Mouse (Mus musculus) right cerebral cortex, adult 18-20 months (tissue): Measurements from ENCODE around the gene Olfr481.

Source experiments
- DNase-seq: peaks from one replicate; pipeline ENCODE4 v3.0.0; 2022; ENCODE audit warnings: mixed read lengths

Gene Olfr481

GRCm38 (mm10) chr7:108079555-108079954, at the start of gene Olfr481:
TSS of gene Olfr481 (plus strand) at chr7:108079855.
- DNase-seq: no peak

GRCm38 (mm10) chr7:108033889-108034288, 45.8 kb upstream of the Olfr481 start, which contains the start of gene Olfr478:
TSS of gene Olfr478 (minus strand) at chr7:108033989.
- DNase-seq: no peak

- DNase-seq: no peak
These were observed 29.3 kb upstream of the Olfr481 start, which contains the start of gene Olfr479 for GRCm38 (mm10) chr7:108050393-108050792. TSS of gene Olfr479 (plus strand) at chr7:108050693.

GRCm38 (mm10) chr7:108067246-108067645, 12.4 kb upstream of the Olfr481 start, which contains the start of gene Olfr480:
TSS of gene Olfr480 (minus strand) at chr7:108067346.
- DNase-seq: no peak

GRCm38 (mm10) chr7:108097486-108097885, 17.8 kb downstream of the Olfr481 start, which contains the start of gene Olfr482:
TSS of gene Olfr482 (minus strand) at chr7:108097586.
- DNase-seq: no peak

- no peak for DNase-seq
These were observed 20.9 kb downstream of the Olfr481 start, which contains the start of gene Olfr483 for GRCm38 (mm10) chr7:108100549-108100948. TSS of gene Olfr483 (plus strand) at chr7:108100849.

GRCm38 (mm10) chr7:108120681-108121080, 41.0 kb downstream of the Olfr481 start:
- DNase-seq: no peak

- DNase-seq: no peak
These were observed 41.8 kb downstream of the Olfr481 start for GRCm38 (mm10) chr7:108121416-108121815.

GRCm38 (mm10) chr7:108127349-108127748, 47.7 kb downstream of the Olfr481 start, which contains the start of gene Olfr484:
TSS of gene Olfr484 (minus strand) at chr7:108127449.
- DNase-seq: no peak
